Mouse (Mus musculus) gastrocnemius, adult 2 months (tissue): Measurements from ENCODE around the gene Obscn. TPM values are rescaled to one million over a fixed set of nuclear protein-coding genes. Genes with fewer than 3 reads are reported as not detected.
A peak's percentile ranks its signal among the peaks of the same experiment; 100 is the strongest.

Experiments
- DNase-seq: peaks from one replicate; pipeline ENCODE4 v3.0.0; 2022
- H3K27ac ChIP-seq: fragments of 200-600 bp; 2 replicates; pipeline ENCODE4 v1.8.1; 2022; ENCODE audit warnings: mild to moderate bottlenecking
- H3K4me3 ChIP-seq: fragments of 200-600 bp; 2 replicates; pipeline ENCODE4 v1.8.1; 2022; ENCODE audit warnings: mild to moderate bottlenecking, moderate library complexity
- CTCF ChIP-seq: fragments of 200-600 bp; IDR thresholded peaks from 2 replicates; pipeline ENCODE4 v1.8.1; 2022; ENCODE audit warnings: antibody characterized with exemption, mild to moderate bottlenecking, moderate library complexity
- intact Hi-C: fragments of 180-260 bp; cut with DNase I; formaldehyde crosslinking; loops from one replicate; pipeline ENCODE4 v1.15.1; 2025
- long read RNA-seq, 2 experiments: library from polyadenylated mRNA; stranded (forward); transcript quantifications; one replicate each; pipeline ENCODE4 v2.0.0; 2021
- total RNA-seq, 2 experiments: library from RNA; stranded (reverse); gene quantifications; 2 replicates each; pipeline ENCODE4 v1.2.3; 2021

Obscn gene
- 1,000 to 10,000 TPM; 1,792 to 1,942 TPM for total RNA-seq
- long read RNA-seq, experiment 1, partial matches to known transcripts, result 569 of 687 reads
- long read RNA-seq, experiment 1, other reads (novel, unspliced or antisense), result 118 of 687 reads
- long read RNA-seq, experiment 2, partial matches to known transcripts, result 668 of 712 reads
- long read RNA-seq, experiment 2, other reads (novel, unspliced or antisense), result 44 of 712 reads

DNA sequence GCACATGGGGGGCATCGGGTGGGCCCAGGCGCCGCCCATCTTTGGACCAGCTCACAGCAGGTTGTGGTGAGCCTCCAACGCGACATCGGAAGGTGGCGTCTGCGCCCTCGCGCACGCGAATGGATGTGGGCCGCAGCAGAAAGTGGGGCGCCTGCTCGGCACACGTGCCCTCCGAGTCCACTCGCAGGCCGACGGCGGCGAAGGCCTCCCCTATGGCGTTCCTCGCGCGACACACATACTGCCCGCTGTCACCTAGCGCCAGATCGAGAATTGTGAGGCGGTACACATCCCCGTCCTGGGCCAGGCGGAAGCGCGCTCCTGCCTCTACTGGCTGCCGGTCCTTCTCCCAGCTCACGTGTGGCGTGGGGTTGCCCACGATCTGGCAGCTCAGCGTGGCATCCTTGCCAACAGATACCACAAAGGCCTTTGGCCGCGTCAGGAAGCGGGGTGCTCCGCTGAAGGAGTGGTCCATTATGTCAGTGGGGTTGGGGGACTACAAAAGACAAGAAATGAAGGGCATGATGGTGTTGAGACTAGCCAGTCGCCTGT is at the start of gene Obscn:
TSS of gene Obscn (minus strand) at position 499 of the 549 bp plus-strand sequence.
- TF ChIP-seq CTCF, result no peak
- Histone ChIP-seq H3K4me3 (peak within 1 kb of the TSS; percentile 76), H3K27ac (peak within 1 kb of the TSS; percentile 99)
- intact Hi-C loops, result no loop called here
- peak; percentile 67 for DNase-seq

DNA sequence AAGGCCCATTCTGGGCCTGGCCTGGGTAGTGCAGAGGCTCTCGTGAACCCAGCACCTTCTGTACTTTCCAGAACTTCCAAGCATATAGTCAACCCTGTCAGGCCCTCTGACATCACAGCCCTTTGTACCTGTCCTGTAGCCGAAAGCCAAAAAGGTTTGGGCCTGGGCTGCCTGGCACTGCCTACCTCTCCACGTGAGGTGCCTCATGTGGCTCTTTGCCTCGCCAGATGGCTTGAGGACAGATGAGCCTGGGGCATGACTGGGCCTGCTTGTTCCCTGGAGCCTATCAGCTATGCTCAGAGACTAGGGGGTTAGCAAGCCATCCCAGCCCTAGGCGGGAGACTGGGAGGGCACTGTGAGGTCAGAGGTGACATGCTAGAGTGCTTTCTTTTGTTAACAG is 49.3 kb upstream of the Obscn start:
- no peak overlapping the region for H3K4me3 ChIP-seq
- intact Hi-C loops, result loop anchor here (5.0 kb wide), 1 partner anchor 103 kb away; no protein-coding TSS in a partner anchor
- H3K27ac ChIP-seq, result no peak overlapping the region
- no peak for TF ChIP-seq CTCF
- DNase-seq, result no peak

DNA sequence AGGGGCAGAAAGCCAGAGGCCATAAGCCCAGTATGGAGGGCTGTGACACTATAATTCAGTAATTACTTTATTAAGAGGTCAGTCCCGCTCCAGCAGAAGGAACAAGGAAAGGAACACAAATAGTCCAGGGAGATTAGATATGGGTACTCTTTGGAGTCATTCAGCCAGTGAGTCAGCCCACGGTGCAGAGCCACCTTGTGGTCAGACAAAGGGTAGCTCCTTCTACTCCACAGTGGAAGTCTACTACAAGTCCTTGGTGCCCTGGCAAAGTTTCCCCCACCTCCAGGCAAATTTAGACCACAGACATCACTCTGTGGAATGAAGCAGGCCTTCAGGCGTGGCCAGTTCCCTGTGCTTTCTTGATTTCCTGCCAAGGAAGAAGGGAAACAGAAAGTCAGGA is 47.6 kb upstream of the Obscn start:
- TF ChIP-seq CTCF, result peak; percentile 89
- intact Hi-C loops, result loop anchor here (1.0 to 5.0 kb wide), 2 partner anchors 23 to 92 kb away; no protein-coding TSS in a partner anchor
- H3K27ac ChIP-seq, result peak overlapping the region; percentile 80
- DNase-seq, result peak; percentile 83
- H3K4me3 ChIP-seq, result peak overlapping the region; percentile 43

DNA sequence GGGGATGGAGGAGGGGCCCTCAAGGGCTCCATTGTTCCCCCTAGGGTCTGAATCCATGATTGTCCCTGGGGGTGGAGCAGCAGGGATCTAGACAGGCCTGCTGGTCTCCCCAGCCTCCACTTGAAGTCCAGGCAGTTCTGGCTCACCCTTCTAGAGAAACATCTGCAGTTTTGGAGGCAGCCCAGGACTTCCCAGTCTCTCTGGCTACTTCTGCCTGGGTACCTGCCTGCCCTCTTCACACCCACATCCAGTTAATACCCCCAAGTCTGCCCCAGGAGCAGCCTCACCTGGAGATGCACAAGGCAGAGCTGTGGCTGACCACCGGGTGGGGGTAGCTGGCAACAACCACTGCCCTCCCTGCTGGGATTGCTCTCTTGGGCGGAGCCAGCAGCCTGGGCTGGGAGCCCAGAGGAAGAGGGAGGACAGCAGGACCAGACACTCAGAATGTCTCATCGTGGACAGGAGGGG is 46.7 kb upstream of the Obscn start, which contains the start of gene Gjc2:
TSS of gene Gjc2 (minus strand) at position 350 of the 468 bp plus-strand sequence.
- TF ChIP-seq CTCF, result no peak
- DNase-seq, result peak; percentile 81
- H3K4me3 ChIP-seq, result peak within 1 kb of the TSS; percentile 43
- peak within 1 kb of the TSS; percentile 80 for H3K27ac ChIP-seq
- intact Hi-C loops, result loop anchor here (1.0 to 5.0 kb wide), 2 partner anchors 22 to 91 kb away; no protein-coding TSS in a partner anchor

DNA sequence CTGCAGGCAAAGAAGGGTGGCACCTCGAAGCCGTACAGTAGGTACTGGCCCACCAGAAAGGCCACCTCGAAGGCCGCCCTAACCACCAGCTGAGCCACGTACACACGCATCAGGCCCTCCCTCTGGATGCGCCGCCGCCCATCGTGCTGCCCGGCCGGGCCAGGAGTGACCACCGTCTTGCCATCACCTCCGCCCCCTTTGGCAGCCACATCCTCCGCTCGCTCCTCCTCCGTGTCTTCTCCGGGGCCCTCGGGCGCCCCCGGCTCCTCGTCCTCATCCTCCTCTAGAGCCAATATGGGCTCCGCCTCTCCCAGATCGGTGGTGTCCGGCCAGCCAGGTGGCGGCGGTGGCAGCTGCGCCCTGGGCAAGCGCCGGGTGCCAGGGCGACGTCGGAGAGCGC is 40.7 kb upstream of the Obscn start:
- intact Hi-C loops, result no loop called here
- no peak overlapping the region for H3K27ac ChIP-seq
- H3K4me3 ChIP-seq, result peak overlapping the region; percentile 47
- no peak for TF ChIP-seq CTCF
- DNase-seq, result no peak

DNA sequence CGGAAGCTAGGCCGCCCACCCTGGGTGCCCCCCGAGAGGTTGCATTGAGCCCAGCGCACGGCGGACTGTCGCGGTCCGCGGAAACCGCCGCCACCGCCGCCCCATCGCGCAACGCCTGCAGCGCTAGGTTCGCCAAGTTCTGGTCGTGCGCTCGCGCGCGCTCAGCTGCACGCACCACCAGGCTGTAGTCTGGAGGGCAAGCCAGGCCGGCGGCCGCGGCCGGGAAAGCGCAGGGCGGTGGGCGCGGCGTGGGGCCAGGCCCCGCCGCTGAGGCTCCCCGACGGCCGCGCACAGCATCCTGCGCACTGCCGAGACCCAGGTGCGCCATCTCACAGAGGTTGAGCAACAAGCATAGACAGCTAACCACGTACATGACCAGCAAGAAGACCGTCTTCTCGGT is 40.3 kb upstream of the Obscn start:
- intact Hi-C loops, result no loop called here
- Histone ChIP-seq H3K27ac (no peak overlapping the region), H3K4me3 (peak overlapping the region; percentile 47)
- DNase-seq, result no peak
- TF ChIP-seq CTCF, result no peak

DNA sequence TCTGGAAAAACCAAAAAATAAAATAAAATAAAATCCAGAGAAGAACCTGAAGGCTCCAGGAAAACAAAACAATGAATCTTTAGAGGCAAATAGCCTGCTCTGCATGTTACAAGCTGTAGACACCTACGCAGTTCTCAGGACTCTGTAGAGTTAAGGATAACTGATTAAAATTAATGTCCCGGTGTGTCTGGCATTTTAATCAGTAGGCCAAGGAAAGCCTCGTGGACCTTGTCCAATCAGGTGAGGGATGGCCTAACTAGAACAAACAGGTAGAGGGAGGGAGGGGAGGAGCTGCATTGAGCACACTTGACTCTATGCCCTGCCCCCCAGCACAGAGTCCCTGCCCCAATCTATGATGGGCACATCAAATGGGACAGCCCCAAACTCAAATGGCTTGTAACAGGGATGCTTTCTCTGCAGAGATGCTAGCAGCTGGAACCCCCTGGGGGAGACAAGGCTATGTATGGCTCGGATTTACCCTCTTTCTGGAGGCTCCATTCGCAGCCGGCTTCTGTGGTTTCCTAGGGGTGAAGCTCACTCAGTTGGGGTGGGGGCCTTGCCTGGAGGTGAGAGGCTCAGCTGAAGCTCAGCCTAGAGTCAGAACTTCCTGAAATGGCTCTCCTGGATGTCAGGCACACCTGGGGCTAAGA is 38.1 kb upstream of the Obscn start:
- TF ChIP-seq CTCF, result no peak
- DNase-seq, result no peak
- H3K4me3 ChIP-seq, result no peak overlapping the region
- intact Hi-C loops, result no loop called here
- no peak overlapping the region for H3K27ac ChIP-seq

DNA sequence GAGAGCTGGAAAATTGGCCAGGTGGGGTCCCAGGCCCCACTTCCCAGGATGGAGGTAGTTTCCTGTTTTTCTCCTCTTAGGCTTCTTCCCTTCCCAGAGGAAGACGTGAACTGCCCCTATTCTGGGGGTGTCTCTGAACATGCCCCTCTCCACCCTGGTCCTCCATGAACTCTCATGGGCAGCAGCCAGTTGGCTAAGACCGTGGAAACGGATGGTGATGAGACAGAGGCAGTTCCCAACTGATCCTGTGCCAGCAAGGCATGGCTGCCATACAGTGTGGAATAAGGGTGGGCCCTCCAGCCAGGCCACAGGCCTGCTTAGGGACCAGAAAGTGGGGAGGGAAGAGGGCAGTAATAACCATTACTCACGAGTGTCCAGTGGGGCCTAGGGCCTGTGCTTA is 34.3 kb upstream of the Obscn start:
- TF ChIP-seq CTCF, result no peak
- intact Hi-C loops, result no loop called here
- no peak for DNase-seq
- Histone ChIP-seq H3K27ac (no peak overlapping the region), H3K4me3 (no peak overlapping the region)

DNA sequence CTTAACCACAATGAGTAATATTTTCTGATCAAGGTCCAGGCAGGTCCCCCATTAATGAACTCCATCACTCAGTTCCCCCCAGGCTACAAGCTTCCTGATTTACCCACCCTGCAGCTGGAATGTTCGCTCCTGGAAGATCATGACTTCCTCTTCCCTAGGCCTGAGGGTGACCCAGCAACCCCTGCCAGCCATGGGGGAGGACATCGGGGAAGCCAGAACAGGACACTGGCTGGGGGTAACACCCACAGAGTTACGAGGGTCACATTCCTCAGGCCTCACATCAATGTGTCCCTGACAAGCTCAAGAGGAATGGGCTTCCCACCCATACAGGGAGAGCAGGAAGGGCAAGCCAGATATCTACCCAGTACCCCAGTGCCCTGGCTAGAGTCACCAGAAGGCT is 33.6 kb upstream of the Obscn start:
- no peak for TF ChIP-seq CTCF
- Histone ChIP-seq H3K27ac (no peak overlapping the region), H3K4me3 (no peak overlapping the region)
- DNase-seq, result no peak
- intact Hi-C loops, result no loop called here

DNA sequence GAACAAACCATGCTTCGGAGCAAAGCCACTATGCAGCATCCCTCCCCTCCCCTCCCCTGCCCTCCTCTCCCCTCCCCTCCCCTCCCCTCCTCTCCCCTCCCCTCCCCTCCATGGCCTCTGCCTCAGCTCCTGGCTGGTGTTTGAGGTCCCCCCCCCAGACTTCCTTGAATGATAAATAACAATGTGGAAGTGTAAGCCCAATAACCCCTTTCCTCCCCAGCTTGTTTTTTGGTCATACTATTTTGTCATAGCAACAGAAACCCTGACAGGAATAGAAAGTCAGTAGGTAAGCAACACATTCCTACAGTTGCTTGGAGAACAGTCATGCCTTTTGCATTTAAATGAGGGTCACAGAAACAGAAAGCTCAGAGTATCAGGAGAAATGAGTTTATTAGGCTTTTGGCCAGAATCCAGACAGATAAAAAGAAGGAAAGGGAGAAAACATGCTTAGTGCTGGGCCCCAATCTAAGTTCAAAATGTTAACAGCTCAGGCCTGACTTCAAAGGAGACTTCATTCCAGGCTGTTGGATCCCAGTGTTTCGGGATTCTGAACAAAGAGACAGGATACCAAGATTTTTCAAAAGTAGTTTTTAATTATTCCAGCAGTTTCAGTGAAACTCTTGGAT is 29.5 kb upstream of the Obscn start:
- no peak for DNase-seq
- intact Hi-C loops, result no loop called here
- H3K27ac ChIP-seq, result no peak overlapping the region
- TF ChIP-seq CTCF, result no peak
- H3K4me3 ChIP-seq, result no peak overlapping the region

DNA sequence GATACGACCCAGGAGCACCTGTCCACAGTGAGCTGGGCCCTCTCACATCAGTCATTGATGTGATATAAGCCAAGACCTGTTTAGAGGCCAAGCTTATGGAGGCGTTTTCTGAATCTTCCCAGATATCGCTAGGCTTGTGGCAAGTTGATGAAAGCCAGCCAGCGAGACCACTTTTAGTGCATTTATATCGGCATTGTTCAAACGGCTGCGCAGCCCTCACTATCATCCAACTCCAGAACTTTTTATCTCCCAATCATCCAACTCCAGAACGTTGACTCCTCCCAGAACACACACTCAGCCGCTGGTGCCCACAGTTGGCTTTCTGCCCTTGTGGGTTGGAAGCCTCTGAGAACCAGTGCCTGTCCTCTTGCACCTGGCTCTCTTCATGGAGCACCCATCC is 28.2 kb upstream of the Obscn start:
- DNase-seq, result no peak
- H3K27ac ChIP-seq, result peak overlapping the region; percentile 99
- intact Hi-C loops, result no loop called here
- peak overlapping the region; percentile 76 for H3K4me3 ChIP-seq
- TF ChIP-seq CTCF, result no peak

DNA sequence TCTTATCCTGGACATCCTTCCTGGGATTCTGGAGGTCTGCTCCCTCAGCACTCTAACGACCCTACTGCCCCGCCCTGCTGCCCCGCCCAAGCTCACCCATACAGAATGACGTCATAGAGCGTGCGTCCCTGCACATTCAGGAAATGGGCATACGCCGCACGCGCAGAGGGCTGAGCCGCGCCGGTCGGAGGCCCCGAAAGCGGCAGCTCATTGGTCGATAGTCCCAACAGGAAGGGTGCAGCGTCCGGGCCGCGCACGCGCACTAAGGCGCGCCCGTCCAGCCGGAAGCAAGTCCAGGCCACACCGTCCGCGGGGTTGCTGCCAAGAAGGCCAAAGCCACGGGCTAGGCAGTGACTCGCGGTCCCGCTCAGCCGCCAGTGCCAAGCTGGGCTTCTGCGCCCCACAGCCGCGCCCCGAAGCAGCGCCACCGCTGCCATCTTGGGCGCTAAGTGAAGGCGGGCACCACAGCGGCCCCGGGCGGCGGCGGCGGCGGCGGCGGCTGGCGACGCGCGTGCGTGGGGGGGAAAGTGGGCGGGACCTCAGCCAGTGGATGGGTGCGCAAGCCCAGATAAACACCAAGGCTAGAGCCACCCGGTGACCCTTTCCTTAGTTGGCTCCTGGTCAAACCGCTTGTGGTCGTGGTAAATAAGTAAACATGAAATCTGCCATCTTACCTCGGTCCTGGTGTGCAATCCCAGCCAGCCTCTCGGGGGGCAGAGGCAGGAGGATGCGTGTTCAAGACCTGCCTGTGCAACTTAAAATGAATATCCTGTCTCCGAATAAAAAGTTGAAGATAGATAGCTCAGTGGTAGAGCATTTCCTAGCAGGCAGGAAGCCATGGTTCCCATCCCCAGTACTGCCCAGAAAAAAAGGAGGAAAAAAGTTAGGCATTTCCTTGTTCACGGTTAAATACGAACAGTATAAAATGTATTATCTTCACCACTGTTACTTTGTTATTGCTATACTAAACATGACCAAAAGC is 27.3 kb upstream of the Obscn start, which contains the start of gene Iba57:
TSS of gene Iba57 (minus strand) at position 485 of the 982 bp plus-strand sequence.
- intact Hi-C loops, result loop anchor here (1.0 kb wide), 1 partner anchor 25 kb away; no protein-coding TSS in a partner anchor
- peak; percentile 99 for DNase-seq
- peak within 1 kb of the TSS; percentile 99 for H3K27ac ChIP-seq
- peak within 1 kb of the TSS; percentile 76 for H3K4me3 ChIP-seq
- TF ChIP-seq CTCF, result peak; percentile 52
